Mouse (Mus musculus): ENCODE results near the gene Tgfbr2.

DNA sequence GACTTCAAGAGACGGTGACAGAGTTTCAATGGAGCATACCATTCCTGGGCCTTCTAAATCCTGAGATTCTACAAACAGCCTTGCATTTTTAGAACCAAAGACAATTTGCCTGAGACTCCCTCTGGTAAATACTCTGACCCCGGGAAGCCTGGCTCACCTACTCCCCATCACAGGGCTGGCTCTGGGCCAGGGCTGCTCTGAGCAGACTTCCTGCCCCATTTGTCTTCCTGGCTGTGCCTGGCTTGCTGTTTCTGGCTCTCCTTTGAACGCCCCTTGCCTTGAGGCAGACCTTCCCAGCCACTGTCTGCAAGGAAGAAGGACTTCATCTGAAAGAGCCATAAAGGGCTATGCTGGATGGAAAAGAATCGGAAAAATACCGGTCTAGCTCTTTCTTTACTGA, 83.2 kb downstream of the Tgfbr2 start:
- TF ChIP-seq BHLHE40 (IDR thresholded peaks at IDR 0.05; ENCODE audit: low read depth, low read length) = no peak
- TF ChIP-seq RCOR1 (conservative IDR thresholded peaks at IDR 0.05; ENCODE audit: low read depth, low read length) = no peak
- no peak for TF ChIP-seq CTCF (conservative IDR thresholded peaks at IDR 0.05 in 1 of 2, IDR thresholded peaks at IDR 0.05 in 1 of 2; ENCODE audit: low read depth in 2 of 2, low read length in 2 of 2)
- TF ChIP-seq POLR2A (IDR thresholded peaks at IDR 0.05; ENCODE audit: low read depth, low read length) = no peak
- TF ChIP-seq USF2 (conservative IDR thresholded peaks at IDR 0.05; ENCODE audit: low read depth, low read length) = no peak
- no peak for TF ChIP-seq EP300 (IDR thresholded peaks at IDR 0.05; ENCODE audit: low read length)
- no peak for TF ChIP-seq RAD21 (IDR thresholded peaks at IDR 0.05; ENCODE audit: low read depth, low read length)
- no peak for TF ChIP-seq MAFK (IDR thresholded peaks at IDR 0.05; ENCODE audit: insufficient replicate concordance, low read length)
- TF ChIP-seq JUND (conservative IDR thresholded peaks at IDR 0.05; ENCODE audit: low read depth, low read length) = no peak
- TF ChIP-seq UBTF (IDR thresholded peaks at IDR 0.05; ENCODE audit: low read depth, low read length) = no peak

Measured in CH12.LX (cell line).